ENCODE assay signal across 29 mouse cellular contexts in the genomic region with DNA sequence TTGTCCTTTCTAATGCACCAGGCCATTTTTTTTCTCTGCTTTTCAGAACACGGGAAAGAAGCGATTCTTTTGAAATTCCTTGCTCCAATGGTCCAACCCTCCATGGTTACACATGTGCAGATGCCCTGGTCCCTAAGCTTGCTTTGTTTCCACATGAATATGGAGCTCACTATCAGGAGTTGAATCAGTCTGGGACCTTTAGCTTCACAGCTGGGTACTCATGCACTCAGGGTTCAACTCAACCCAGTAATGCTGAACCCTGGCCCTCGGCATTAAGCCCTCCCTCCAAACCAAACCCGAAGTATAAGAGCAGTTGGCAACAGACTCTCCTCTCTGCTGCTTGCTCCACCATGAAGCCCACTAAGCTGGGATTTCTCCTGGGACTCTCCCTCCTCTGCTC. TPM values are rescaled to one million over a fixed set of nuclear protein-coding genes. Genes with fewer than 3 reads are reported as not detected.
"Had no signal": no experiment of that assay in that cellular context is flagged by ENCODE, and none has a peak within 500 bp of the region (broad histone marks: within the 10 kb centered on the region; RNA-seq: fewer than 3 reads in every experiment).

A gene (plus strand): TSS at position 301 of the 400 bp plus-strand sequence.

- DNase-seq: lung, adult 18-20 months; lung, embryonic 14.5 days; lung, postnatal 10 days; lung, postnatal 4 days; midbrain, embryonic 14.5 days; retina, postnatal 1 day; right cerebral cortex, adult 18-20 months; right cerebral cortex, postnatal 25 days; right cerebral cortex, postnatal 4 days; spleen, adult 18-20 months; thymus, adult 2 months; thymus, postnatal 25 days; thymus, postnatal 4 days had no signal

- ATAC-seq: midbrain, embryonic 16.5 days had no signal

- H3K4me3 ChIP-seq: midbrain, embryonic 10.5 days; midbrain, embryonic 12.5 days; myocyte; neural tube, embryonic 13.5 days; neural tube, embryonic 15.5 days; stomach, embryonic 15.5 days had no signal

- H3K27me3 ChIP-seq: midbrain, embryonic 12.5 days; neural tube, embryonic 13.5 days; neural tube, embryonic 15.5 days; stomach, embryonic 15.5 days had no signal

- H3K9ac ChIP-seq: lung, embryonic 14.5 days; midbrain, embryonic 12.5 days; neural tube, embryonic 13.5 days; neural tube, embryonic 15.5 days; stomach, embryonic 15.5 days had no signal

- H3K4me2 ChIP-seq: lung, embryonic 14.5 days; midbrain, embryonic 12.5 days; neural tube, embryonic 13.5 days; neural tube, embryonic 15.5 days; stomach, embryonic 15.5 days had no signal

- H3K9me3 ChIP-seq: midbrain, embryonic 10.5 days; midbrain, embryonic 12.5 days; neural tube, embryonic 13.5 days; neural tube, embryonic 15.5 days; stomach, embryonic 15.5 days had no signal

- H3K27ac ChIP-seq: midbrain, embryonic 10.5 days; midbrain, embryonic 12.5 days; neural tube, embryonic 13.5 days; neural tube, embryonic 15.5 days; stomach, embryonic 15.5 days; stomach, postnatal 0 days had no signal

- H3K4me1 ChIP-seq: midbrain, embryonic 10.5 days; midbrain, embryonic 12.5 days; neural tube, embryonic 13.5 days; neural tube, embryonic 15.5 days; stomach, embryonic 15.5 days had no signal

- H3K36me3 ChIP-seq: midbrain, embryonic 10.5 days; midbrain, embryonic 12.5 days; neural tube, embryonic 13.5 days; neural tube, embryonic 15.5 days; stomach, embryonic 15.5 days had no signal

RNA-seq across cellular contexts. Expression of the gene that starts here (rescaled TPM):
- total RNA-seq: megakaryocyte, adult 5-6 weeks; megakaryocyte-erythroid progenitor cell, adult 5-6 weeks had no signal
- polyA plus RNA-seq: liver, embryonic 16.5 days; lung, embryonic 14.5 days; lung, embryonic 16.5 days; midbrain, embryonic 10.5 days; midbrain, embryonic 12.5 days; midbrain, embryonic 14.5 days; midbrain, embryonic 16.5 days; myocyte; neural tube, embryonic 11.5 days; neural tube, embryonic 13.5 days; neural tube, embryonic 15.5 days; small intestine, adult 2 months; stomach, embryonic 15.5 days; stomach, postnatal 0 days; testis, adult 2 months; thymus, adult 2 months; urinary bladder, adult 2 months had no signal
